Mouse (Mus musculus) right cerebral cortex, postnatal 4 days (tissue): ENCODE measurements around the gene Snx5.

Source experiments
- DNase-seq: peaks from one replicate; pipeline ENCODE4 v3.0.0-alpha.2; 2022

Snx5 gene

DNA sequence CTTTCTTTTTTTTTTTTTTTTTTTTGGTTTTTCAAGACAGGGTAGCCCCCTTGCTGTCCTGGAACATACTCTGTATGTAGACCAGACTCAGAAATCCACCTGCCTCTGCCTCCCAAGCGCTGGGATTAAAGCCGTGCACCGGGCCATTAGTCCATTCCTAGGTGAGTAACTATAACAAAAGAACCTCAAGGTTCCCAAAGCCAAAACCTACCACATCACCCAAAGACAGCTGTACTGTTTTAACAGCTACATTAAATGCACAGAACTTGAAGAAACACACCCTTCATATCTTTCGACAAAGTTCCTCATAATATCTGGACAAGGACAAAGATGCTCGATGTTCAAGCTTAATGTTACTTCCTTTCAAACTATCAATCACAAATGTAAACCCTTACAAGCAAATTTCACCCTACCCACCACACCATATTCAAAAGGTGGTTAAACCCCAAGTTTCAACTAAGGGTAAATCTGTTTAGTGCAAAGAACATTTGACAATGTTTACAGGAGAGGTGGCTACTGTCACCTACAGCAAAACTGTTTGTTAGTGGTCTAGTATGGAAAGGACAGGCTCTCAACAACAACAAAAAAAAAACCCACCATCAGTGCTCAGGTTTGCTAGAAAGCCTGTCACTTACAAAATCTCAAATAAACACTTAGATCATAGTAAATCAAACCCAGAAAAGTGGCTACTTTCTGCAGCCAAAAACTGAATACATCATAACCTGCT lies 3.5 kb downstream of the Snx5 start:
- no peak for DNase-seq

DNA sequence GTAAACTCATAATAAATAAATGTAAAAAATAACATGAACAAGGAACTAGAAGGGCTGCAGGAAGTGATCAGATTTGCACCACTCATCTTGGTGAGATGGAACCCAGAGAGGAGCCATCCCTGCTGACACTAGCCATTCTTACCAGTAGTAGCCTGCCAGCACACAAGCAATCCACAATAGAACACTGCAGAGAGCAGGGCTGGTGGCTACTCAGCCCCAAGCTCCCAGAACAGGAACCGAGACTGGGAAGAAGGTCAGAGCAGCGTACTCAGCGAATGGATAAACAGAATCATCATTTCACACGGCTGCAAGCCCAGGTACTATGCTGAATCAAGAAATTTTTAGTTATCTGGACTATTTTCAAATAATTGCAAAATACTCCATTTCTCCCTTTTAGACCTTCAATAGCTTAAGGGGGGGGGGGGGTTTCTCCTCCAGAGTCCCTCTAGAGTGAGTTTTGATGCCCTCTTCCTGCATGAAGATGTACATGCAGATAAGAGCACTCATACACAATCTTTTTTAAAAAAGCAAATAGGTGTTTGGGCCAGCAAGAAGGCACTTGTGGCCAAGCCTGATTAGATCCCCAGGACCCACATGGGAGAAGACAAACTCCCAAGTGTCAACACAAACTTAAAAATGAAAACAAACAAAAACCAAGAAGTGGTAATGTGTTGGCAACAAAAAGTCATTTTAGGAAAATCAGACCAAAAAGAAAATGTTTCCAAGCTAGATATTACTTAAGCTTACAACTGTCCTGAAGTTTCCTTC lies 4.6 kb downstream of the Snx5 start:
- DNase-seq: no peak

DNA sequence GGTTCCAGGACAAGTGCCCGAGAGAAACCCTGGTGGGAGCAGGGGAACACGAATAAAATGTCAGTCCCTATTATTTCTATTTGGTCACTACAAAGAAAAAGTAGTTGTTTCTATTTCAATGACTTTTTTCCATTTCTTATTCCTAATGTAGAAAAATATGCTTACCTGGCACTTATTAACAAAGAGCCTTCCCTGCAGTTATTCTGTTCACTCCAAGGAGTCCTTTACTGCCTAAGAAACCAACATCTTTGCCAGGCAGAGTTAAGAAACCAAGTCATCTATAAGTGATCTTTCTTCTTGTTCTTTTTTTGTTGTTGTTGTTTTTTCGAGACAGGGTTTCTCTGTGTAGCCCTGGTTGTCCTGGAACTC lies 5.6 kb downstream of the Snx5 start:
- DNase-seq: no peak

DNA sequence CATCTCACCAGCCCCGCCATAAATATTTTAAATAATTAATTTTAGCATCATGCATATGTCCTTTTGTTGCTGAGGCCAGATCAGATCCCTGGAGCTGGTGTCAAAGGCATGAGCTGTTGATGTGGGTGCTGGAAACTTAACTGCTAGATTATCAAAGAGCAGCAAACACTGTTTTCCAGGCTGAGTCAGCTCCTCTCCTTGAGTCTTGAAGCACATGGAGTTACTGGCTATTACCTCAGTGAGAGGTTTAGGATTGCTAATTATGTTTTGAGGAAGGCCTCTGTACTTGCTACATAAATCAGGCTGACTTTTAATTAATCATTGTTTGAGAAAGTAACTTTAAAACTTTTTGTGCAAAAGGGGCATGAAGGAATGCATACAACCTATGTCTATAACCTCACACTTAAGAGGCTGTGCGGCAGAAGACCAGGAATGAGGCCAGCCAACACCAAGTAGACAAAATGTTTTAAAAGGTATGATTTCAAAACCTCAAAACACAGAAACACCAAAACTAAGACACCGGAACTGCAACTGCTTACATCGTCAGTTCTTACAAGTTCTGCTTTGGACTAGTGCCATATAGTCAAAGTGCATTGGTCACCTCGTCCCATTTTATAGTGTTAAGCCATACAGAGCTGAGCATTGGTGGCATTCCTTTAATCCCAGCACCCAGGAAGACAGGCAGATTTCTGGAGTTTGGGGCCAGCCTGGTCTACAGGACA lies 6.1 kb downstream of the Snx5 start:
- no peak for DNase-seq

DNA sequence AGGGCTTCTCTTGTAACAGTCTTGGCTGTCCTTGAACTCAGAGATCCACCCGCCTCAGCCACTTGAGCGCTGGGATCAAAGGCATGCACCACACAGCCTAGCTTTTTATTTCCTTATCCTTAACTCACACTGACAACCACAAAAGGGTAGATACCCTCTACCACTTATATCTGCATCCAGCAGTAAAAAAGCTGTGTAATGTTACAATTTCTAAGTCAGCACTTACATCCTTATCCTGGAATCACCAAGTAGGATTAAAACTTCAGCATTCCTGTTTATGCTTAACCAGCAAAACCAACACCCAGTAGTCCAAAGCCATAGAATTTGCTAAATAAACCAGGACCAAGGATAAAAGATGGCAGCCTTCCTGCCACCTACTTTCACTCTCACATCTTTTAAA lies 7.9 kb downstream of the Snx5 start:
- no peak for DNase-seq

DNA sequence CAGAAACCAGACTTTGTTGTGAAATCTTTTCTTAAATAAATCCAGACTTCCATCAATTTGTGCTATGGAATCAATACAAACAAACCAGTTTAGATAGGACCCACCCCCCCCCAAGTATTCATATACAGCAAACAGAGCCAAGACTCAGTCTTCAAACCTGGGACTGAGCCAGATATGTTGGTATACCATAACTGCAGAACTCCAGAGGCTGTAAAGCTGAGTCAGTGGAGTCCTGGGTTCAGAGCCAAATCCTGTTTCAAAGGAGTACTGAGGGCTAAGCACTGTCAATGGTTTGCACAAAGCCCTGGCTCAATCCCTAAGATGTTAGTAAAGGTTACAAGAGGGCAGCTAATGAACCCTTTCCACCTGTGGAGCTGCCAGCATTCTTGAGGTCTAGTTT lies 20.6 kb downstream of the Snx5 start:
- DNase-seq: no peak

DNA sequence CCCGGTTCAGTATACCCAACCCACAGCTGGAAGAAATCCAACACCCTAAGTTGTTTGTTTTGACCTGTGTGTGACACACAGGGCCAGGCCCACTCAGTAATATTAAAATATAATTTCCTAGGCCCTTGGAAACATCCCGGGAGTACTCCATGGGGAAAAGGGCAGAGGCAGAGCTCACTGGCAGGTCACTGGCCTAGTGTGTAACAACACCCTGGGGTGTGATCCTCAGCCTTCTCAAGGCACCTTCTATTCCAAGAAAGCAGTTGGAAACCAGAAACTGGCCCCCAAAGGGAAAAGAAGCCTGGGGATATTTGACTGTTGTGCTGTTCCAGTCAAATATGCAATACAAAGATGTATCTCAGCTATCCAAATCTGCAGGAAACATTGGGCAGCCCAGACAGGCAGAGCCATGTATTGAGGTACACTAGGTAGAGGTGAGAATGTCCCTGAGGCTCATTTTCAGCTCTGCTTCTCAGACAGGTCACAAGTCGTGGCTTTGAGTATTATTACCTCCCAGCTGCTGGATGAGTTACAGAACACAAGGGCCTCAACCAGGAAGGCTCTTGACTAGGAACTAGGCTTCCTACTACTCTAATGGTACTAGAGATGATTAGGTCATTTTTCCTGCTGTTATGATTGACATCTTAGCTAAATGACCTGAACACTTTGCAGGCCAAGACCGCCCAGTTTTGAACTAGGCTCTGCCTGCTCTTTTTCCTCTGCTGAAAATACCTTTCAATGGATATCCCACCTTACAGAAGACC lies 21.9 kb downstream of the Snx5 start:
- no peak for DNase-seq

DNA sequence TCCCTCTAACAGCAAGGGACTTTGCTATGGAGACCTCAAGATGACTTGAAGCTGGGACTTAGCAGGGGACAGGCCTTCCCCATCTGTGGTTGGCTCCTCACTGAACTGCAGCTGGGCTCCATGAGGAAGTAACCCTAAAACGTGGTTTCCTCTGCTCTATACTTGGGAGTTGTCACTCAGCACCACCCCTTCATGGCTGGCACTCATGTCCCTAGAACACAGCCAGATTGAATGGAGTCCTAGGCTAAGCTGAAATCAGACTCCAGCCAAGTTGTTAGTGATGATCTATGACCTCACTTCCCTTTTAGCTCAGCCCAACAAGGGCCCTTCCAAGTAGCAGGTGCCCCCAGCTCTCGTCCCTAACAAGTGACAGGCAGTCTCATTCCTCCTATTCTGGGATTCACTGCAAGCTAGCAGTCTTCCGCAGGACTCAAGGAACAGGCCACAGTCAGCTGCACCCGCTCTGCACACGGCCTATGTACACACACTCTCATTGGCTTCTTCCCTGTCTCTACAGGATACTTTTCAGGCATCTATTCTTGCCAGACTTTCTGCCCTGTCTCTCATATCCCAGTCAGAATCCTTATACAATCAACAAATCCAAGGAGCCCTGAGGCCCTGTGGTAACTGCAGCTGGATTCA lies 23.2 kb downstream of the Snx5 start:
- DNase-seq: no peak

DNA sequence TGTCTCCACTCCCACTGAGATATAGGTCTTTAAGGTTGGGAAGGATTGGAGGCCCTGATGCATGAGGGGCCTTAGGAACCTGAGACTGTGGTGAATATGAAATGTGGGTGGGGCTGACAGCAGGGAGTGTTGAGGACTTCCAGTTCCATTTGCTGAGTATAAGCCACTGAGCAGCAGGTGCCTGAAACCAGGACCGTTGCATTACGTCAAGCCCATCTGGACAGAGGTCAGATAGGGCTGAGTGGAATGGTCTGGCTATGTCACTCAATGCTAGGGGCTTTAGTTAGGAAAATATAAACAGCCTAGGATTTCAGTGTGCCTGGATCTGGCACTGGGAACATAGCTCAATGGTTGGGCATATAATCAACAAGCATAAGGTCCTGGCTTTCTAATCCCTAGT lies 24.4 kb downstream of the Snx5 start:
- DNase-seq: no peak

DNA sequence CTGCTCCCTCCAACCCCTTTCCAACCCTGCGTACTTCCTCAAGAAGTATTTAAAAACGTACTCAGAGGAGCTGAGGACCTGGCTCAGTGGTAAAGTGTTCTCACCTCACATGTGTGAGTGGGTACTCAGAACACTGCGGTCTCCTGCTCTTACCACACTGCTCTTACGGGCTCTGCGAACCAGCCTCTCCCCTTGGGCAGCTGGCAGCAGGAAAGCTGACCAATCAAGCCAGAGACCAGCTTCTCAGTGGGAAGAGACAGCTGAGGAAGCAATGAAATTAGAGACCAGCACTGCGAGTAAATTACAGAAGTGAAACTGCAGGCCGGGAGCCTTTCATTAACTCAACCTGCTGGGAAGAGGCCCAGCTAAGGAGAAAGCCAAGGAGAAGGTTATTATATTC lies 25.2 kb downstream of the Snx5 start:
- no peak for DNase-seq

DNA sequence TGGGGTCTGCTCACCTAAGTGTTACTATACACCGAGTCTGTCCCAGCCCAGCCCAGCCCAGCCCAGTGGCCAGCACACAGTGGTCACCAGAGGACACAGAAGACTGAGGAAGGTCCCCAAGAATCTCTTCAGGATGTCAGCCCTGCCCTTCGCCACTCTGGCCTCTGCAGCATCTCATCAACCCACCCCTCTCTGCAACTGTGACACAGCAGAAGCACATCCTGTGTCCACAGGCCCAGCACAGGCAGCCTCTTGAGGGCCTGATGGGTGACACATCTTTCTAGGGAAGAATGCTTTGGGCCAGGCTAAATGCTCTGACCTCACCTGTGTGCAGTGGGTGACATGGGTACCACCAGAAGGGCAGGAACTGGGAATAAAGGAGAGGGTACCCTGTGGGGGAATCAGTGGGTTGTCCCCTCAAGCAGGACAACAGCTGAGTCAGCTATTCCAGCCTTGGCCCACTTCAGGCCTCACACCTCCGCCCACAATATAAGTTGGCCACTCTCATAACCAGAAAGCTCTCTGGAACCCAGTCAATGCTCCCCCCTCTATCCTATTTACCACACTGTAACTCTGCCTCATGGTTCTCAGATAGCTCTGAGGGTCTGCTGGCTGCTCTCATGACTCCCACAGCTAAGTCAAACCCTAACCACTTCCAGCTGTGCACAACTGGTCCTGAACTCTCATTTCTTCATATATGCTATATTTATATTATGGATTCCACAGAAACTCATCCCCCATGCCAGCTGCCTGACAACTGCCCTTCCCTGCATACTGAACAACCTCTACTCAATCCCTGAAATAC lies 30.4 kb downstream of the Snx5 start:
- DNase-seq: no peak

DNA sequence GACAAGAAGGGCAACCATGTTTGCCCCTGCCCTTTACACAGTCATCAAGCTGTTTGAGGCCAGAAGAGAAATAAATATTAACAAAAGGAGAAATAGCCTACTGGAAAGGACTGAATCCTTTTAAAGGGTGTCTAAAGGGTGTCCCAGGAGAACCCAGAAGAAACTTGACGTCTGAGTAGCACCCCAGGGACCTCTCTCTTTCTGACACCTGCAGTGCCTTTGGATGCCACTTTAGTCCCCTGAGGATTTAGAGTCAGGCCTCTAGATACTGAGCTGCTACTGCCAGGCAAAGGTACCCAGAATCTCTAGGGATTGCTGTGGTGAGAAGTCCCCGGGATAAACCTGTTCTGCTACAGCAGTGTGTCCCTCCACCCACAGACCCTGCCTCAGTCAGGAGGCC lies 31.4 kb downstream of the Snx5 start:
- no peak for DNase-seq

DNA sequence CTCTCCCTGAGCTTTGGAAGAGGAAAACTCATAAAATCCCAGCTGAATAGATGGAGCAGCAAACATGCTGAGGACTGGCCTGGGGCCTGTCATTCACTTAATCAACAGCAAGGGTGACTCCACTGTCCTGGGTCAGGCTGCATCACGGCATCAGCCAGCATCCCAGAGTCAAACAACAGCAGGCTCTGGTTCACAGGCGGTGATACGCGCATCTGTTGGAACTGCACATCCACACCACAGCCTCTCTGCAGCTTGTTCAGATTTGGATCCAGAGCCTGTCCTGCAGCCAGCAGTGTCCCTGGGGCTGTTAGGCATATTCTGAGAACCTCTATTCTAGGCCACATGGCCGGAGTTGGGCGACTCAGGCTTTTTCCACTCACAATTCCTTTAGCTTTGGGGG lies 32.4 kb downstream of the Snx5 start:
- no peak for DNase-seq

DNA sequence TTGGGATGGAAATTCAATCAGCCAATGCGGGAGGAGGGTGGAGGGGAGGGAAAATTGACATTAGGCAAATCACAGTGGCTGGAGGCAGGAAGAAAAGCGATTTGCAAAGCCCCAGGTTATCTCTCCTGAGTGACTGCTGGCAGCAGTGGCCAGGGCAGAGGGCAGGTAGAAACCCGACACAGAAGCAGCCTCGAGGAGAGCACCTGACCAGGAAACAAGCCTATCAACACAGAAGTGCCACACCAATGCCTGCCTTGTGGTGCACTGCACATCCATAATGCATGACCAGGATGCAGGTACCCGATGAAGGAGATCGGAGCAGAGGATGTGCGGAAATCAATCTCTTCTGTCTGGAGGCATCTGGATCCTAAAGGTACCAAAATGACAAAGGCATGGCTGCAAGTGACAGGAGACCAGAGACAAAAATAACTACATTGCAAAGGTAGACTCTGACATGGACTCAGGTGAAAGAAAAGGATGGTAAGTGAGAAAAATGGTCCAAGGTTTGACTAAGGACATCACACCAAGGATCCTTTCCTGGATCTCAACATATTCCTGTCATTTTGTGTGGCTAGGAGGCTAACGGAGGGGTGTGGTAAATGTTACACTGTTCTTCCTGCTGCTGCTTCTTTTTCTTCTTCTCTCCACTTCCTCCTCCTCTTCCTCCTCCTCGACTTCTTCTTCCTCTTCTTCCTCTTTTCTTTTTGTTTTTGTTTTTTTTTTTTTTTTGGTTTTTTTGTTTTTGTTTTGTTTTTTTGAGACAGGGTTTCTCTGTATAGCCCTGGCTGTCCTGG lies 33.7 kb downstream of the Snx5 start:
- DNase-seq: no peak

DNA sequence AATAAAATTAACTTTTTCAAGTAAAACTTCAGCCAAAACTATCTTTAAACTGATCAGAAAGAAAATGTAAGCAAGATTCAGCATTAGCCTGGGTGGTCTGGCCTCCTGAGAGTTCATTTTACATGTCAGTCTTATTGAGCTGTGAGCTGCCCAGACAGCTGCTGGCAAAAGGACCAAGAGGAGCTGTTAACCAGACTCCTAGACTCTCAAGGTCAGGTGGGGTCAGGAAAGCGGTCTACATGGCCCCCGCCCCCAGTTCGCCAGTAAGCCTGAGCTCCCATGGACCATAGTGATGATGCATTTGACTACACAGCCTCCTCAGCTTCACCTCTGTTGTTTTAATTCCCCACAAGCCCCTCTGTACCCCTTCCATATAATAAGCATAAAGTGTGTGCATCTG lies 34.9 kb downstream of the Snx5 start:
- no peak for DNase-seq

DNA sequence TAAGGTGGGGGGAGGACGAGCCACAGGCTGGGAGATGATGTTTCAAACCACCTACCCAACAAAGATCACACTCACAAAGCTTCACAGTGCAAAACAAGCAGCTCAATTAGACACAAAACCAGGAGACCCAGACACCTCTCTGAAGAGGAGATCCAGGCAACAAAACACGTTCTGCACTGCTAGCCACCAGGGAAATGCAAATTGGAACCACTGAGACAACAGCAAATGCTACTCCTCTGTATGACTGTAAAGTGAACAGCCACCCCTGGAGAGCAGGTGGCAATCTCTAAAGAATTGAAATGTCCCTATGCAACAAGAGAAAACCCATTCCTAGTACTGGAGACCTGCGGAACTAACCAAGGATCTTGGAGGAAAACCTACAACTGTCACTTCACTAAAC lies 37.2 kb downstream of the Snx5 start:
- DNase-seq: no peak

DNA sequence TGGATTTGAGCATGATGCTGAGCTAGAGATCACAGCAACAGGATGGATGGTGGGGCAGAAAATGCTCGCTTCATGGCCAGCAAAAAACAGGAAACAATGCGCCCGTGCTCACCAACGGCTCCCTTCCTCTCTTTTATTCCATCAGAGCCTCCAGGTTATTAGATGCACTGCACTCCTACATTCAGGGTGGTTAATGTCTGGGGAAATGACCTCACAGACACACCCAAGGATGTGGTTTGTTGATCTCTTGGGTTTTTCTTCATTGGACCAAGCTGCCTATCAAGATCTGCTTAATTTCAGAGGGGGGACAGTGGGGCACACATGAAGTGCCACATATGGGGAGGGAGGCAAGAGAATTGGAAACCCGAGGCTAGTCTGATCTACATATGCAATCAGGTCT lies 39.6 kb downstream of the Snx5 start:
- no peak for DNase-seq

DNA sequence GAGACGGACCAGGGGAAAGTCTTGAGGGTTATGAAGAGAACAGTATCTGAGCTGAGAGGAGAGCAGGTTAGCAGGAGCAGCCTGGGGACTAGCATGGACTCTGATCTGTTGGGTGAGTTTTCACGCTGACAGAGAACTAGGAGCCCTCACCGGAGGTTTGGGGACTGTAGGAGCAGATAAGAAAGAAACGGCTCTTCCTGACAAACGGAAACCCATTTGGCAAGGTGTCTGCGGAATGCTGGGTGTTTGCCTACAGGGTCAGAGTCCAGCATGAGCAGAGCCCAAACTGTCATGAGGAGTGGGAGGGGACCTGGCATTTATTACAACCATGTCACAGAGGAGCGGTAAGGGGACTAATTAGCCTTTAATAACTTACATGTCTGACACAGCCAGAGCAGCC lies 40.2 kb downstream of the Snx5 start:
- DNase-seq: no peak

DNA sequence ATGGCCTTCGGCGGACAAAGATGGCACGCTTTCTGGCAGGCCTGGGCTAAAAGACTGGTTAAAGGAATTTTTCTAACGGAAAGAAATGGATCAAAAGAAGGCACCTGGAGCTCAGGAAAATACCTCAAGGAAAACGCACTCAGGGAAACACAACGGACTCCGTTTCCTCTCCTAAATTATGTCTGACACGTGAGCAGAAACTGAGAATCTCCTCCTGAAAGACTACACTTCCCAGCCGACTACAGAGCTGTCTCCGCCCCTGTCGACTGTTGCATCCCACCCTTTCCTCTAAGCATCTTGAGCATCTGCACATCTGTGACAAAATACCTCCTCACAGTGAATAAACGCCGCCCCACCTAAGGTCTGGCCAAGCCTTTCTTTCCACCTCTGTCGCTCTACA lies 41.1 kb downstream of the Snx5 start:
- DNase-seq: no peak

DNA sequence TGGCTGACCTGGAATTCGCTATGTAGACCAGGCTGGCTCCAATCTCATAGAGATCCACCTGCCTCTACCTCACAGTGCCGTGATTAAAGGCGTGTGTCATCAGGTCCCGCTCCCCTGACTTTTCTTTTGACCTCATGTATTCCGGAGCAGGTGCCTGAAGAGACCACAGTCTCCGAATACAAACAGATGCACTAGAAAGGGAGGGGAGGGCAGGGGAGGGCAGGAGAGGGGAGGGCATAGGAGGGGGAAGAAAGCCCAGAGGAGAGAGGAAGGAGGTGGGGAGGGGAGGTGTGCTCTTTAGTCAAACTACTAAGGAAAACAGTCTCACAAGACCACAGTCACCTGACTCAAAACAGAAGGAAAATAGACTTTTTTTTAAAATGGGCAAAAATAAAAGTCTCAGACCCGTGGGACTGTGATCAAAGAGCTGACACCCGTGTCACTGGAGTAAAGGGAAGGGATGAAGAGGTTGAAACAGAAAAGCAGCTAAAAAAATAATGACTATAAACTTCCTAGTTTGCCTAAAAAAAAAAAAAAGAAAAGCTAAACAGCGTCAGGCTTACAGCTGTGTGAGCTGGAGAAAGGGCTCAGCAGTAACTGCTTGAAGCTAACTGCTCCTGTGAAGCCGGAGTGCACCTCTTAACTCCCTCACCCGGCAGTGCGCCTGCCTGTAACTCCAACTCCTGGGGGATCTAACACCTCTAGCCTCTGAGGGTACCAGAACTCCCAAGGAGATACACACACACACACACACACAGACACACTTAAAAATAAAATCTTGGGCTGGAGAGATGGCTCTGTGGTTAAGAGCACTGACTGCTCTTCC lies 42.0 kb downstream of the Snx5 start:
- DNase-seq: no peak
